ENCODE assay signal across 25 mouse cellular contexts in genomic region chr16:22403715-22404114, GRCm38 (mm10).
"Had no signal": no experiment of that assay in that cellular context is flagged by ENCODE, and none has a peak within 500 bp of the region (broad histone marks: within the 10 kb centered on the region; RNA-seq: fewer than 3 reads in every experiment).

No protein-coding gene starts in this region.

- H3K9ac ChIP-seq: heart, embryonic 12.5 days; hindbrain, embryonic 13.5 days; hindbrain, embryonic 15.5 days; kidney, embryonic 15.5 days; limb, embryonic 13.5 days; limb, embryonic 15.5 days; liver, embryonic 12.5 days; liver, embryonic 14.5 days had no signal

- H3K4me3 ChIP-seq: gastrocnemius, adult 2 months; heart, embryonic 10.5 days; heart, embryonic 12.5 days; hindbrain, embryonic 13.5 days; hindbrain, embryonic 15.5 days; kidney, embryonic 15.5 days; limb, embryonic 13.5 days; limb, embryonic 15.5 days; liver, embryonic 12.5 days had no signal

- H3K9me3 ChIP-seq: heart, embryonic 10.5 days; heart, embryonic 12.5 days; hindbrain, embryonic 13.5 days; hindbrain, embryonic 15.5 days; kidney, embryonic 15.5 days; limb, embryonic 13.5 days; limb, embryonic 15.5 days; liver, embryonic 12.5 days had no signal

- H3K36me3 ChIP-seq: hindbrain, embryonic 13.5 days; hindbrain, embryonic 15.5 days had no signal

- DNase-seq: gastrocnemius, adult 2 months; gastrocnemius, postnatal 10 days; gastrocnemius, postnatal 25 days; heart, adult 18-20 months; heart, postnatal 10 days; heart, postnatal 4 days; kidney, adult 11 months; kidney, adult 2 months; kidney, adult 9 months; kidney, postnatal 14 days; kidney, postnatal 36 days; layer of hippocampus, adult 9-11 months; layer of hippocampus, postnatal 36 days; left cerebral cortex, postnatal 4 days had no signal

- H3K27ac ChIP-seq: gastrocnemius, adult 2 months; heart, embryonic 10.5 days; hindbrain, embryonic 13.5 days; hindbrain, embryonic 15.5 days; hindbrain, postnatal 0 days; kidney, embryonic 15.5 days; kidney, postnatal 0 days; limb, embryonic 13.5 days; limb, embryonic 15.5 days; liver, embryonic 12.5 days; liver, embryonic 14.5 days had no signal

- H3K4me1 ChIP-seq: heart, embryonic 10.5 days; liver, embryonic 12.5 days had no signal

- H3K27me3 ChIP-seq: heart, embryonic 12.5 days; hindbrain, embryonic 13.5 days; hindbrain, embryonic 15.5 days; kidney, embryonic 15.5 days; limb, embryonic 13.5 days; limb, embryonic 15.5 days; liver, embryonic 12.5 days had no signal
